Mouse (Mus musculus): ENCODE data around the gene Cyb5d2.

DNA sequence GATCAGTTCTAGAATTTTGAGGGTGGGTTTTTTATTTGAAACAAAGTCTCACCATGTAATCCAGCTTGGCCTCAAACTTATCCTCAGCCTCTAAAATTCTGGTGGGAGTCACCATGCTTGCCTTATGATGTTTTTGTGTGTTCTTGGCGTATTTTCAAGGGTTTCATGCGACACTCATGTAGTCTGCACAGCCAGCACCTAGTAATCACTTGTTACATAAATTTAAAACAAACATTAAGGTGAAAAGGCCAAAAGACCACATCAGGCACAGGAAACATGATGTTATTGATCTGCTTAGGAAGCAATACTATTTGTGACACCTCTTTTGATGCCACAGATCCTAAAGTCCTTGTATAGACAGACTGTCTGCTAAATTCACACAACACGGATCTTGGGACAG, 33.9 kb upstream of the Cyb5d2 start:
- TF ChIP-seq CTCF (IDR thresholded peaks at IDR 0.05; ENCODE audit: extremely low read depth, insufficient read depth, low read length) (no peak), POLR2A (IDR thresholded peaks at IDR 0.05; ENCODE audit: extremely low read depth, insufficient read depth, low read length) (no peak)
